Mouse (Mus musculus) v-Abl transformed pro-B cells (cell line): ENCODE data around the gene Gm10638.

ENCODE experiments used
- in situ Hi-C, 2 experiments: fragments of 400-800 bp; cut with MboI; formaldehyde crosslinking; loops; one replicate each; pipeline ENCODE4 v1.15.1; 2025; ENCODE audit not compliant: unreplicated experiment in 2 of 2

Gene Gm10638

DNA sequence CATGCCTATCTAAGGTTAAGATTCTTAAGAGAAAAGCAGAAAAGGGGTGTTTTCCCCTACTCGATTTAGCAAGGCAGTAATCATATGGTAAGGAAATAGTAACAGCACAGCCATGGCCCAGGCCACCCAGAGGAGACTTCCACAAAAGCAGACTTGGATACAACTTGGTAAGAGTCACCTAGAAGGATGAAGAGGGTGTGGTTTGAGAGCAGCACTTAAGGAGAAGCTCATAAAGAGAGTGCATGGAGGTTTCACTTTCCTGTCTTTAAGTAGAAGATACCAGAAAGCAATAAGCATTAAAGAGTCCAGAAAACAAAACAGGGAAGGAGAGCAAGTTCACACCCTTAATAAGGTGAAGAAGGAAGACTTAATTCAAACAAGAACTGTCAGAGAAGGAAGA lies 10.5 kb upstream of the Gm10638 start:
- in situ Hi-C loops, result loop anchor here in 1 of 2 experiments (25.0 kb wide), 1 partner anchor 1477 kb away; no protein-coding TSS in a partner anchor

DNA sequence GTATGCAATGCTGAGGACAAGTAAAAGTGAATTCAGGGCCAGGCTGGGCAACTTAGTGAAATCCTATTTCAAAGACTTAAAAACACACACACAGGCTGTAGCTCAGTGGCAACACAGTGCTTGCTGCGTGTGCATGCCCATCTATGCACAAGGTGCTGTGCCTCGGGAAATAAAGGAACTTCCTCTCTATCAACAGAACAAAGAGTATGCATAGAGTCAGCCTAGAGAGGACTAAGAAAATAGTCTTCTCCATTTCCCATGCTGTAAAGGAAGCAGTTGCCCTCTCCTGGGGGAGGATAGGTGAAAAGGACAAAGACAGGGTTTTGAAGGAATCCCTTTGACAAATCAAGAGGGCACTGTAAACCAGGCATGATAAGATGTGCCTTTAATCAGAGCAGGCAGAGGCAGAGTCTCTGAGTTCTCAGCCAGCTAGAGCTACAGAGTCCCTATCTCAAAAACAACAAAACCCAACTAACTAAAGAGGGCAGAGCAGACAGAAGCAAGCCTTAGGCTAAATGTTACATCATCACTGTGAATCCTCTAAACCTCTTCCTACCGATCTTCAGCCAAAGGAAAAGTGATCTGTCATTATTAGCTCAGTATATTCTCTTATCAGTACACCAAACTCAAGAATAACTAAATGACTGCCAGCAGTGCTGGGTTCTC lies 9.9 kb upstream of the Gm10638 start:
- in situ Hi-C loops, result loop anchor here in 1 of 2 experiments (25.0 kb wide), 1 partner anchor 1477 kb away; no protein-coding TSS in a partner anchor

GRCm38 (mm10) chr8:86740899-86741298 lies 4.6 kb upstream of the Gm10638 start:
- in situ Hi-C loops, result loop anchor here (10.0 to 25.0 kb wide), 2 partner anchors 144 to 1471 kb away; partner anchors contain the start of gene N4bp1 (in 1 of the 2)

DNA sequence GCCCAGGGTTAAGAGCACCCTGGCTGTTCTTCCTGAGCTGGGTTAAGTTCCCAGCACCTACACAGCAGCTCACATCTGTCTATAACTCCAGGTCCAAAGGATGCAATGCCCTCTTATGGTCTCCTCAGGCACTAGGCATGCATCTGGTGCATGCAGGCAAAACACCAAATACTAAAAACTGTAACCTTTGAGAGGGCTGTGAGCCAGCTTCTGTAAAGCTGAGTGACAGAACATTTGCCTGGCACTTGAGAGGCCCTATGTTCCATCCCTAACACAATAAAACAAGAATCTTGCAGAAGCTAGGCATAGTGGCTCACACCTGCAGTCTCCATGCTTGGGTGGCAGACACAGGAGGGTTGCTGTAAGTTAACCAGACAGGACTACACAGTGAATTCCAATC lies 3.9 kb upstream of the Gm10638 start:
- in situ Hi-C loops, result loop anchor here (10.0 to 25.0 kb wide), 2 partner anchors 143 to 1471 kb away; partner anchors contain the start of gene N4bp1 (in 1 of the 2)

GRCm38 (mm10) chr8:86742605-86743345 lies 2.7 kb upstream of the Gm10638 start:
- in situ Hi-C loops, result loop anchor here (10.0 to 25.0 kb wide), 2 partner anchors 142 to 1470 kb away; partner anchors contain the start of gene N4bp1 (in 1 of the 2)

DNA sequence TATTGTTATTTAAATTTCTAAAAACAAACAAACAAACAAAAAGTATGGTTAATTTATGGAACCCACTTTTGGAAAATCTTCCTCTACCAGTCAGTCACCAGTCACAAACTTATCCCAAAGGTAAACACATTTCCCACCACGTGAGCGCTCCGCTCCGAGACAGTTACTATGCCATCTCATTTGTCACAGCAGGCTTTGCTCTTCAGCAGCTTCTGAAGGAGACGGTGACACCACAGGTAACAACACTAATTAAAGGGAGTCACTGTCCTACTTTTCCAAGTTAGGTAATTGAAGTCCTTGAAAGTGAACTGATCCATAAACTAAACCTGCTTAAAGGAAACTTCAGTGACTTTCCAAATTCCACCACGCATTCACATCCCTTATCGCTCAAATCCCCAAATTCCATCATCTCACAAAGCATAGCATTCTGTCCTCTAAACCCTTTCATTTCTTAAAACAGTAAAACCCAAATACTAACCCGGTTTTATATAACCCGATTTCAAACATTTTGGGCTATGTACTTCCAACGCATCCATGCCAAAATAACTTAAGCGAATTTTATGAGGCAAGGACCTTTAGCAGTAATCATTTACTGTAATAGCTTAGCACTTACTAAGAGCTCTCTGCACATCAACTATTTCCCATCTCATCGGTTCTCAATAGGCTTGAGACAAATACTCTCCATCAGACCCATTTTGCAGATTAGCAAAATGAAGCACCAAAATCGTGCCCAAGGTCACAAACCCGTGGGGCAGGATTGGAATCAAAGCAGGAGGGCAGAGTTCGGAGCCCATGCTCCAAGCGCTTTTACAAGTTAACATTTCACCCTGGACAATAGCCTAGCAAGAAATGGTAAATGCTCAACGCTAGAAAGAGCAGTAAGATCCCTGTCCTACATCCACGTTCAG lies 932 bp upstream of the Gm10638 start:
- in situ Hi-C loops, result loop anchor here (10.0 to 25.0 kb wide), 2 partner anchors 140 to 1468 kb away; partner anchors contain the start of gene N4bp1 (in 1 of the 2)

DNA sequence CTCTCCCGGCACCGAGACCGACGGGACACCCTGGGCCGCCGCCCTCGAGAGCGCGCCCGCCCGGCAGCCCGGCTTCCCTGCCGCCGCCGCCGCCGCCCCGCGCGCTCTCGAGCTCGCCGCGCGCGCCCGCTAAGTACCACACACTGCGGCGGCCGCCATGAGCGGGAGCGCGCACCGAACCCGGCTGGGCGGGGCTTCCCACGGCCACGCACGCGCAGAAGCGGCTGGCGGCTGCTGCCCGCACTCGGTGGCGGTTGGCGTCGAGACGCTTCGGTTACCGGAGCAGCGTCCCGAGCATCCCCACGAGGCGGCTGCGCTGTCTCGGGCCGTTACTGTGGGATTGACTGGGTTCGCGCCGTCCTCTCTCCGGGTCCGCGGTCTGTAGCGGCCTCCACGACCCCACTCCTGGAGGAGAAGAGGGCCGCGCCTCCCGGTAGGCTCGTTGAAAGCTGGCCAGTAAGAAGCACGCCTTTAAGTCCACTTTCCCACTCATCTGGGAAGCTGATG lies 489 bp downstream of the Gm10638 start:
- in situ Hi-C loops, result loop anchor here (10.0 to 25.0 kb wide), 2 partner anchors 139 to 1466 kb away; partner anchors contain the start of gene N4bp1 (in 1 of the 2)

DNA sequence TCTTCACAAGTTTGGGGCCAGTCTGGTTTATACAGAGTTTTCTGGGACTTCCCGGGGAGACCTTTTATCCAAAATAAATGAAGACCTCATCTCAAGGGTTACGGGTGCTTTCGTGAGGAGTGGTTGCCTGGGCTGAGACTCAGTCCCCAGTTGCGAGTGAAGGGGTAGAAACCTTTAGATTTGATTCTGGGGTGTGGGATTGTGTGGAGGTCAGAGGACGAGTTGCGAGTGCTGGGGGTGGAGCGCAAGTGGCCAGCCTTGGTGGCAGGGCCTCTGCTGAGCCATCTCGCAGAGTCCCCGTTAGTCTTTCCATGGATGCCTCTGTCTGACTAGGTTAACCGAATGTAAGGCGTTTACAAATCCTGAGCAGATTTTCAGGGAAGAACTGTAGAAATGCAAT lies 1.0 kb downstream of the Gm10638 start:
- in situ Hi-C loops, result loop anchor here (10.0 to 25.0 kb wide), 2 partner anchors 138 to 1466 kb away; partner anchors contain the start of gene N4bp1 (in 1 of the 2)

GRCm38 (mm10) chr8:86749842-86750241 lies 4.3 kb downstream of the Gm10638 start:
- in situ Hi-C loops, result loop anchor here (10.0 to 25.0 kb wide), 2 partner anchors 135 to 1462 kb away; partner anchors contain the start of gene N4bp1 (in 1 of the 2)

GRCm38 (mm10) chr8:86756948-86757733 lies 11.6 kb downstream of the Gm10638 start:
- in situ Hi-C loops, result no loop called here

DNA sequence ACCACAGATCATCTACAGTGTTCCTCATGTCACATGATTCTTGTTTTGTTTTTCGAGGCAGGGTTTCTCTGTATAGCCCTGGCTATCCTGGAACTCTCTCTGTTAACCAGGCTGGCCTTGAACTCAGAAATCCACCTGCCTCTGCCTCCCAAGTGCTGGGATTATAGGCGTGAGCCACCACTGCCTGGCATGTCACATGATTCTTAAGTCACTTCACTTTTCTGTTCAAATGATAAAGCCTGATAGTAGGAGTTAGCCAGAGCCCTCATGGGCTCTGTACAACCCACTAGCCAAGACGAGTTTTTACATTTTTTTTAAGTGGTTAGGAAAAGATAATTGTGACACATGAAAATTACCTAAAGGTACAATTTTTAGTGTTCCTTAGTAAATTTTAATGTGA lies 13.2 kb downstream of the Gm10638 start:
- in situ Hi-C loops, result no loop called here

GRCm38 (mm10) chr8:86759090-86759491 lies 13.6 kb downstream of the Gm10638 start:
- in situ Hi-C loops, result no loop called here

DNA sequence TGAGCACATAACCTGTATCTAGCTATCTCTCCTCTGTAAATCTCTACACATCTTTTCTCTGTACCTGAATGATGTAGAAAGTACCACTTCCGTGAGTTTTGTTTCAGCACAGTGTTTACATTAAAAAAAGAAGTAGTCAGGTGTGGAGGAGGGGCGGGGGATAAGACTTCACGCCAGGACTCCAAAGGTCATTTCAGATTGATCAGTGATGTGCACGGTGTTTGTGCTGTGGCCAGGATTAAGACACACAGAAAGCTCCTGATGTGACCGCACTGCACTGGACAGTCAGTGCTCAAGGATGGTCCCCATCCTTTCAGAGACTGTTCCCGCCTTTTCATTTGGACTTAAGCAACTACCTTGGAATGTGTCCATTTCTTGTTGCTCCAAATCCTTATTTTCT lies 15.2 kb downstream of the Gm10638 start:
- in situ Hi-C loops, result no loop called here

DNA sequence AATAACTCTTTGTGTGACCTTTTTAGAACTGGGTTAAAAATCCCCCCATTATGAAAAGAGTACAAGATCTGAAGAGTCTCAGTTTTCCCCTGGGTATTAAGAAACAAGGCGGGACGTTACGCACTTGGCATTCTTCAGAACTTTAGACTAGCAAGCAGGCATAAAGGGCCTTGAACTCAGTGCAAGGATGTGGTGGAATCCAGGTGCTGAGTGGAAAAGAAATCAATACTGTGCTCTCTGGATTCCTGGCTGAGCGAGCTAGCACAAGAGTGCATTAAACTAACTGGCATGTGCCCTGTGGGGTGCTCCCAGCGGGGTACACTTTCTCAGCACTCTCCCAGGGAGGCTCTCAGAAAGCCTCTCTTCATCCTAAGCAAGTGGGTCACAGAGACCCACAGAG lies 17.3 kb downstream of the Gm10638 start:
- in situ Hi-C loops, result no loop called here

DNA sequence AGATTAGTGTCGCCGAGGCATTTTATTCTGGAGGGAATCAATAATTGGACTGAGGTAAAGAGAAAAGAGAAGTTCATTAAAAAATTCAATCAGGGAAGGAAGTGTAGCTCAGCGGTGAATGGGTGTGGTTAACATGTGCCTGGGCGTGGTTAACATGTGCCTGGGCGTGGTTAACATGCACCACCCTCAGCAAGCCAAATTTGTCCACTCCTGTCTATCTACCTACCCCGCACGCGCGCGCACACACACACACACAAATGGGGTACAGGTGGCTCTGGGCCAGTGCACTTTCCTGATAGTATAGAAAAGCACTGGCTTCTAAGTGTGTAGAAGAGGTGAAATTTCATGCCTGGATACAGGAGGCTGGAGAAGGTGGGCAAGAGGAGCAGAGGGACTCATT lies 19.7 kb downstream of the Gm10638 start:
- in situ Hi-C loops, result no loop called here

DNA sequence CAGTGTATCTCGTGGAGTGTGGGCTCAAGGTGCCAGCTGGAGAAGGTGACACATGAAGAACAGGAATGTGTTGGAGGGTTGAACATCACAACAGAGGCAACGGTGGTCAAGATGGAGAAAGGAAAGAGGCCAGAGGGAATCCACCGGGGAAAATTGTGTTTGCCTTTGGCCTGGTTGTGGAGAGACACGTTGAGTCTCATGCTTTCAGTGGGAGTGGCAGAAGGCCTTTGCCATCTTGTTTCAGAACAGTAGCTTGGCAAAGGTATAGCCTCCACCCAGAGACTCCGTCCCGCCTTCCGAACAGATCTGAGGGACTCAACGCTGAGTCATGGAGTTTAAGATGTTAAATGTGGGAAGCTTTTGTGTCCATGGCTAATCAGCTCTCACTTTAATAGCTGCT lies 20.2 kb downstream of the Gm10638 start:
- in situ Hi-C loops, result no loop called here

- in situ Hi-C loops, result no loop called here
Measured at GRCm38 (mm10) chr8:86766548-86767211, 21.2 kb downstream of the Gm10638 start.

DNA sequence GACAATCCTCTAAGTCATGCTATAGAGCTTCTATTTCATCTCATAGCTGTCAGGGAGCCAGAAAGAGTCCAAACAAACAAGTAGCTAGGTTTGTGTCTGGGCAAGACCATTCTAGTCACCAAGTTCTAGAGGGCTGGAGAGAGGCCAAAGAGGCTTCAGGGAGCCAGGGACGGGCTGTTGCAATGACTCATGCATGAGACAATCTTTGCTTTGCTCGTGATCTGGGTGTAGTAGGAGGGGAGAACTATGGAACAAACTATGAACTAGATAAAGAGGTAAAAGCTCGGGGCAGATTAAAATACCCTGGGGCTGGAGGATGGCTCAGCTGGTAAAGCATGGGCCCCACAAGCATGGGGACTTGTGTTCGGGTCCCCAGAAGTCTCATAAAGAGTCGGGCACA lies 23.0 kb downstream of the Gm10638 start:
- in situ Hi-C loops, result no loop called here
